Mouse (Mus musculus) ovary, postnatal 14 days (tissue): Measurements from ENCODE around the gene Actg1.

Source experiments
- DNase-seq: peaks from one replicate; pipeline ENCODE4 v3.0.0; 2022; ENCODE audit warnings: low spot score

Actg1 gene

DNA sequence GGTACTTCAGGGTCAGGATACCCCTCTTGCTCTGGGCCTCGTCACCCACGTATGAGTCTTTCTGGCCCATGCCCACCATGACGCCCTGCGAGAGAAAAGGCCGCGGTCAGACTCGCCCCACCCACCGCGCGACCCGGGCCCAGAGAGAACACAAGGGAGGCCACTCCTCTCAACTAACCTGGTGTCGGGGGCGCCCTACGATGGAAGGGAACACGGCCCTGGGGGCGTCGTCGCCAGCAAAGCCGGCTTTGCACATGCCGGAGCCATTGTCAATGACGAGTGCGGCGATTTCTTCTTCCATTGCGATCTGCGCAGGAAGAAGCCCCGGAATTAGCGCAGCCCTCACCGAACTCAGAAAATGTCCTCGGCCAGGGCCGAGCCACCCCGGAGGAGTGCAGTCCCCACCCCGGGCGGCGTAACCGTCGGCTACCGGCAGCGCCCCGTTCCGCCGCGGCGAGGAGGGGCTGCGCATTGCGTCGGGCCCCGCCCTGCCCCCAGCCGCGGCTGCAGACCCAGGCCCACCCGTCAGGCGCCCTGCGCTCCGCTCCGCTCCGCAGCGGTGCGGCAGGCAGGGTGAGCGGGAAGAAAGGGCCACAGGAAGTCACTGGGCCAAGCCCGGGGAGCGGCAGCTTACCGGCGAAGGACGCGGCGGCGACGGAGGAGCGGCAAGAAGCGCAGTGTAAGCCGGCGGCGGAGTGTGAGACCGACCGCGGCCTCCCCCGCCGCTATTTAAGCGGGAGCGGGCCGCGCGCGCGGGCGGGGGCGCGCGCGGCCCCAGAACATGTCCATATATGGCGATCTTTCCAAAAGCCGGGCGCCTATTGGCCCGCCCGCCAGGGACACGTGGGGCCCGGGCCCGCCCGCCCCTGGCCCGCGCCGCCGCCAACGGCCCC is at the start of gene Actg1:
Gene Actg1 (minus strand): TSS at position 752 of the 893 bp plus-strand sequence.
- DNase-seq: peak; percentile 77

GRCm38 (mm10) chr11:120397602-120398001 is 49.3 kb upstream of the Actg1 start:
- no peak for DNase-seq

GRCm38 (mm10) chr11:120395661-120396060 is 47.3 kb upstream of the Actg1 start:
- no peak for DNase-seq

DNA sequence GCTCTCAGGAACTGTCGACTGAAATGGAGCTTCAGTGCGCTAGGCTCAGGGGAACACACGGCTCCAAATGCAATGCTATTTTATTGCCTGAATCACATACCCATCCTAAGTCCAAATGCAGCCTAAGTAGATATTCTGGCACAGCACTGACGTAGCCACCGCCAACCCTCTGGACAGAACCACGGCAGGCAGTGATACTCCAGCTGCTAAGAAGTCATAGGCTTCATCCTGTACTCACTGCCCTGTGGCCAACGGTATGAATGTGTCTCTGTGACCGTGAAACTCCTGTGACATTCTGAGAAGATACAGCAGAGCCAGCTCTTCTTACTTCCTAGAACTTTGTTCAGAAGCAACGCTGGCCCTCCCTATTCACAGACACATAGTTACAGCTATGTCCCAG is 40.2 kb upstream of the Actg1 start:
- DNase-seq: no peak

- DNase-seq: no peak
These were observed 38.8 kb upstream of the Actg1 start for GRCm38 (mm10) chr11:120387157-120387556.

DNA sequence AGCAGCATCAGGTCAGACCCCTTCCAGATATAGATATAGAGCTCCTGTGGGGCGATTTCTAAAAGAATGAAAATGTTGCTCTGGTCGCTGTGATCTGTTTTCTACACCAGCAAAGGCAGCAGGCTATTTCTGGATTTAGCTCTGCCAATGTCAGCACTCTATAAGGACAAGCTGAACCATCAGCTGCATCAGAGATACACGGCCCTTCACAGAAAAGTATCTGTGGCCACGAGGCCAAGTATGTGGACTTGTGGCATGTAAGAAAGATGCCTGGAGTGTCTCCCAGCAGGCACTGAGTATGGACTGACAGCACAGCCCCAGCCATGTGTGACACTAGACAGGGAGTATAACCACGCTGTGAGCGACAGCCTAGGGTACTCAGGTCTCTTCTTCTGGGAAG is 38.3 kb upstream of the Actg1 start:
- DNase-seq: no peak

GRCm38 (mm10) chr11:120382509-120382908 is 34.2 kb upstream of the Actg1 start:
- DNase-seq: no peak

GRCm38 (mm10) chr11:120381157-120381556 is 32.8 kb upstream of the Actg1 start:
- DNase-seq: no peak

GRCm38 (mm10) chr11:120380271-120380670 is 31.9 kb upstream of the Actg1 start:
- no peak for DNase-seq

DNA sequence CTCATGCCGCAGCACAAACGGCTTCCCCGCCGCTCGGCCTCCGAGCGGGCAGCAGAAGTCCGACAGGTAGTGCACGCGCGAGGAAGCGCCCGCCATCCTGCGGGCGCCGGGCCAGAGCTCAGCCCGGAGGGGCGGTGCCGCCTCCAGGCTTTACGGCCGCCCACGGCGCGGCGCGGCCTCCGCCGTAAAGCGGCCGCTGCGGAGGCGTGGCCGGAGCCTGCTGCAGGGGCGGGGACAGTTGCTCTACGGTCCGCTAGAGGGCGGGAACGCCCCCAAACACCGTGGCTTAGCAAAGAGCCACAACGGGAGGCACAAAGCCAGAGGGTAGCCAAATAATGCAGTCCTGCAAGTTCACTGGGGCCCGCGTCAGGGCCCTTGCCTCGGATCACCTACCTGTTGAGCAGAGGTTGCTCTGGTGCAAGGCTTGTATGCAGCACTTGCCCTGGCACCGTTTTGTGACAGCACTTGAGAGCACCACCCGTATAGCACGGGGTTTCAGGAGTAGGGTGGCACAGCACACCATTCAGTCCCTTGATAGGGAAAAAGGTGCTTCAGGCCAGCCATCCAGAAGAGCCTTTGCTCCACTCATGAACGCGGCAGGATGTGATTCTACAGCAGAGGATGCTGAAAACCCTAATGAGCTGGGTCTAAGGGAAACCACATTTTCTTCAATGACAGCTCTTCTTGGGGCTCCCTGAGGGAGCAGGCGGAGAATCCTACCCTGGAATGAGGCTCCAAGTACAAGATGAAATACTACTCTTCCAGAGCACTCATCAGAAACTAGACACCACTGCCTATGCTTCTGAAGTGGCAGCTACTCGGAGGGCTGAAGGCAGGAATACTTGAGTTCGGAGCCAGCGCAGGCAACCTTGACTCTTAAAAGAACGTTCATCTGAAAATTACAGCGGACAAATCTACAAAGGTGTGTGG is 30.5 kb upstream of the Actg1 start, which contains the start of gene Faap100:
Gene Faap100 (minus strand): TSS at position 154 of the 930 bp plus-strand sequence.
- DNase-seq: peak; percentile 86

GRCm38 (mm10) chr11:120378031-120378610 is 29.8 kb upstream of the Actg1 start:
- DNase-seq: no peak

GRCm38 (mm10) chr11:120377337-120377736 is 29.0 kb upstream of the Actg1 start:
- no peak for DNase-seq

- no peak for DNase-seq
These were observed 28.2 kb upstream of the Actg1 start for GRCm38 (mm10) chr11:120376302-120377160.

- DNase-seq: no peak
These were observed 27.0 kb upstream of the Actg1 start for GRCm38 (mm10) chr11:120375324-120375723.

DNA sequence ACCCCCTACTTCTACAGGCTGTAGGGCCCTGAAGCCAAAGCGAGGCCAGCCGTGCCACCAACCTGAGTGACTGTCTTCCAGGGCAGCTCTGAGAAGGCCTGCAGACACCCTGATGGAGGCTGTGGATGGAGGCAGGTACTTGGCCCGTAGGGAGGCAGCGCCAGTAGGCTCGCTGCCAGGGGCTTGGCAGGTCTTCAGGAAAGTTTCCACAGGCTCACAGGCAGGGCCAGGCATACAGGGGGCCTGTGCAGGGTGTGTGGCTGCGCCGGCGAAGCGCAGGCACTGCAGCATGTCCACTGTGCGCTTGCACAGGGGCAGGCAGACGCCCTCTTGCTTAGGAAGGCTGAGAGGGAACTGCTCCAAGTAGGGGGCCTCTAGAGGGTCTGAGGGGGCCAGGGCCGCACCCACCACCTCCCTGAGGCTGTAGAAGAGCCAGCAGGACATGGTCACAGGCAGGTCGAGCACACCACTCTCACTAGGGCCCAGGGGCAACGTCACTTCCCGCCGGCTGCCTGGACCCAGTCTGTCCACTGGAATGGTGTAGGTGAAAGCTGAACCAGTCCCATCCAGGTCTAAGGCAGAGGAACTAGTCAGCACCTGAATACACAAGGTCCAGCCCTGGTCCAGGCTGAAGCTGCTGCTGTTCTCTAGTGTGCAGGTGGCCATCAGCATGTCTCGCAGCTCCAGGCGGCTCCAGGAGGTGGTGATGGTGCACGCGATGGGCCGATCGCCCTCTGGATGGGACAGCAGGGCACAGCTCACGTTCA is 25.7 kb upstream of the Actg1 start:
- peak; percentile 75 for DNase-seq

DNA sequence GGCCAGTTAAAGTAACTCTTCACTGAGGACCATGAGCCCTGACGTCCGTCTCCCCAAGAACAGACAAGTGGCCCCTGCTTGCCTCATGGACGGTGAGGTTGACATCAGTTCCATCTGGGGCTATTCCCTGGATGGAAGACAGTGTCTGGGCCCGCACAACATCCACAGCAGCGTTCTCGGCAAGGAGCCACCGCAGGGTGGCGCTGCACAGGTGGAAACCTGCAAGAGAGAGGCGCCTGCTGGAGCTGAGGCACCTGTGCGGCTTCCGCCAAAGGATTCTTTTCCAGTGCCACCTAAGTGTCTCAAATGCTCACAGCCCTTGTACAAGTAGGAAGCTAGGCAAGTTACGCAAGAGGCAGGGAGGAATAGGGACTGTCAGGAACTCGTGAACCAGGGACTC is 24.7 kb upstream of the Actg1 start:
- DNase-seq: no peak

DNA sequence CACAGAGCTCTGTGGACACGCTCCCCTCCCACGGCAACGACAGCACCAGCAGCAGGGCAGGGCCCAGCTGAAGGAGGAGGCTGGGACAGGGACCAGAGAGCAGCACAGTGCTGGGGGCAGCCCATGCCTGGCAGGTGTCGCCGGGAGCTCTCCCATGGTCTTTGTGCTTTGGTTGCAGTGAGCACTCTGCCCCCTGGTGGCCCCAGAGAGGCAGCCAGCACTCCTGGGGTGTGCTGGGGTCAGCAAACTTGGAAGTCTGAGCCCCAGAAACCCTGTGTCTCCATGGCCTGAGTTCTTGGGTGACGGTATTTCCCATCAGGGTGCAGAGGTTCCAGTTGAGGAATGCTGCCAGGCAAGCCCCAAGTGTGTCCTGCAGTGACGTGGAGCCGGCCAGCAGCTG is 21.3 kb upstream of the Actg1 start:
- no peak for DNase-seq

DNA sequence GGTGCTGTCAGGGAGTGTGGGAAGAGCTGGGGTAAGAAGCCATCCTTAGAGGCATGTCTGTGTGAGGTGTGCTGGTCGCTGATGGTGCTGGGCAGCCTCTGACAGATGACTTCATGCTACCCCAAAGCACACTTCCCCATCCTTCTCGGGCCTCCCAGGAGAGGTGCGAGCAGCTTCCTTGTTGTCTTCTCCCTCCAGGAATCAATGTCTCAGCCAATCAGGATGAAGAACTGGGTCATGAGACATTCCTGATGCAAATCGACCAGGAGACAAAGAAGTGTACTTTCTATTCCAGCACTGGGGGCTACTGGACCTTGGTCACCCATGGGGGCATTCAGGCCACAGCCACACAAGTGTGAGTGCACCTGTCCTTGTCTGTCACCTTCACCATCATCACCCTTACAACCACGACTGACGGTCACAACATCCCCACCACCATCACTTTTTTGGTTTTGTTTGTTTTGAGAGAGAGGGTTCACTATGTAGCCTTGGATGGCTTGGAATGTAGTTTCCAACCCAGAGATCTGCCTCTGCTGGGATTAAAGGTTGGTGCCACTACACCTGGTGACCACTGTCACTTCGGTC is 18.2 kb upstream of the Actg1 start:
- DNase-seq: no peak

DNA sequence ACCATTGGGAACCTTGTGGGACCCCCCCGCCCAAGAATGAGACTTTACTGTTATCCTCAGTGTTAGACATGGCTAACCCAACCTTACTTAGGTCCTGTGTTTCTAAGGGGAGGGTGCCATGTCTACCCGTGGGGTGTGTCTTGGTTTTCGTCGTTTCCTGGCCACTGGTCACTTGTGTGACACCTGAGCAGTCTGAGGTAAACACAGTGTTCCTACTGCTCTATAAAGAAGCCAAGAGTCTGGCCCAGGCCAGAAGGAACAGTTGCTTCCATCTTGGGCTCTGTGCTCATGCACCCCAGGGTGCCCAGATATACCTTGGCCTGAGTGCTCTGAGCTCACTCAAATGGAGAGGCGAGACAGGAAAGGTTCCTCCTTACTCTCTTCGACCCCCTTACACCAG is 14.5 kb upstream of the Actg1 start:
- no peak for DNase-seq

- no peak for DNase-seq
These were observed 13.0 kb upstream of the Actg1 start, which contains the start of gene Fscn2 for GRCm38 (mm10) chr11:120361295-120361694. Gene Fscn2 (plus strand): TSS chr11:120361534.
